Mouse (Mus musculus) olfactory bulb, adult 2 months (tissue): ENCODE measurements around the gene Ell.

Experiments
- CTCF ChIP-seq: fragments of 200-500 bp; IDR thresholded peaks from 2 replicates; pipeline ENCODE4 v1.5.1; 2012; ENCODE audit warnings: low read depth, mild to moderate bottlenecking, low read length, moderate library complexity; ENCODE audit not compliant: insufficient read depth
- POLR2A ChIP-seq: fragments of 200-500 bp; IDR thresholded peaks from 2 replicates; pipeline ENCODE4 v1.6.1; 2012; ENCODE audit warnings: mild to moderate bottlenecking, low read depth, low read length, moderate library complexity; ENCODE audit not compliant: insufficient read depth

- no peak for TF ChIP-seq CTCF
- no peak for TF ChIP-seq POLR2A
Observed at GRCm38 (mm10) chr8:70538024-70538579, 1.2 kb upstream of the Ell start.
